Mouse (Mus musculus): ENCODE results near the gene Usp7.

- TF ChIP-seq EP300 (optimal IDR thresholded peaks at IDR 0.05) (no peak), CTCF (IDR thresholded peaks at IDR 0.05; ENCODE audit: low read depth) (no peak)
Measured at GRCm38 (mm10) chr16:8678035-8678434, 114.1 kb downstream of the Usp7 start.
